Mouse (Mus musculus) spleen, adult 12 weeks (tissue): Measurements from ENCODE around the gene Fam162a.
"Not testable (repeated sequence)": the region's sequence is repeated elsewhere in the genome, so short reads cannot be mapped to it uniquely, and the experiment has no call there.

ENCODE experiments used
- DNase-seq: peaks from one replicate; pipeline ENCODE4 v3.0.0; 2022; ENCODE audit warnings: low spot score

Fam162a gene

DNA sequence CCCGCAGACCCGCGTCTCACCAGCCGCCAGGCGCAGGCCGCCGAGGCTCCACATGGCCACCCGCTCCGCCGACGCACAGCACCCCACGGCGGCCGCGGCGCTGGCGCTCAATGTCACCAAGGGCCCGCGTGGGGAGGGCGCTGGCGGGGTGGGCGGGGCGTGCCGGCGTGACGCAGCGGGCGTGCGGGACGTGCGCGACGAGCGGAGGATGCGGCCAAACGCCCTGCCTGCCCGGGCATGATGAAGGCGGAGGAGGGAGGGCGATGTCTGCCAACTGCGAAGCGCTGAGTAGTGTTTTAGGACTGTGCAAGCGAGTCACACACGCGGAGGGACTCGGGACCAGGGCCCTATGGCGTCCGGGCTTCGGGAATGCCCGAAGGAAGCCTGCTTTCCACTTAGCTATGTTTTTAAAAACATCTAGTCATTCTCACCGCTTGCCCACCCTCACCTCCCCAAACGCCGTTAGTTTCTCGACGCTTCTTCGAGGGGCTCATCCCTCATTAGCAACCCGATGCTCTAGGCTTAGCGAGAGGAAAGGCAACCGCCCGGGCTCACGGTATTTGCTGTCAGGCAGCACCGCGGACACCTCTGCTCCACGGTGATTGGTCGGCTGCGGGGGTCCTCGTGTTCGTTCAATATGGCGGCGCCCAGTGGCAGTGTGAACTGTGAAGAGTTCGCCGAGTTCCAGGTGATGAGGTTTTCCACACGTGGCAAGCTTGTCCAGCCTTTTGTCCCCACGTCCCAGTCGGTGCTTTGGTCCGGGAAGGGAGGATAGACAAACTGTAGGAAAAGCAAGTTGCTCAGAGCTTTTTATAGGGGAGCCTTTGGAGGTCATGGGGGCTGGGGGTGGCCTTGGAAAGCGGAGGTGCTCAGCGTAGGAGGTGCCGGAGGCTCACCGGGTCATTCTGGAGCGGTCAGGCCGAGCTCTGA lies at the start of gene Fam162a, which contains the start of gene Ccdc58:
Gene Fam162a (minus strand): TSS at position 145 of the 930 bp plus-strand sequence.
Gene Ccdc58 (plus strand): TSS at position 236 of the 930 bp plus-strand sequence.
- DNase-seq: peak; percentile 87

DNA sequence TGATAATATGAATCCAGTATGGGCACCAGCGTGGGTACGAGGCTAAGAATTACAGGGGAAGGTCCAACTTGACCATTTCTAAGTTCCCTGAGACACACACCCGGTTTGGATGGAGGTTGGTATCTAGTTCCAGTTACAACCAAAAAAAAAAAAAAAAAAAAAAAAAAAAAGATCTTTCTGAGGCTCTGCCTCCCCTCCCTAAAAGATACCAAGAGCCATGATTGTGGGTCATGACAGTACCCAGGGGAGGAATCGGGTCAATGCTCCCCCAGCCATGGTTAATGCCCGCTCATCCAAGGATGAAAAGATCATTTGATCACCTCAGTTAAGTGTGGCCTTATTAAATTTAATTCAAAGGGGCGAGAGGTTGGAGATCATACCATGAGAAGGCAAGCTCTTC lies 44.4 kb upstream of the Fam162a start:
- DNase-seq: not testable (repeated sequence)

DNA sequence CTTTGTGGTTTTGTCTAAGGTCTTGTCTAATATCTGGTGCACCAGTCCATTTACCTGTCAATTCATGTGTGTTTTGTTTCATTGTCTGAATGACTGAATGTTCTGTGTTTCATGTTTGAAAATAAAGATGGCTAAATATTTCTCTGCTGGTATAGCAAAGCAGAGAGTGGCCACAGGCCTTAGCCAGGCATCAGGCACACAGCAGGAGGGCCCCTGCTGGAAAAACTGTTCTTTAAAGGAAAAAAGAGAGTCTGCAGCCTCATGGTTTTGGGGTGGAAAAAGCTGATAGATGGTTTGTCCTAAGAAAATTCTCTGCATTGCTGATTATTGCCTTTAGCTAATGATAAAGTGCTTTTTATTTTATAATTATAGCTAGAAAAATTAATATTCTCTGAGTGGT lies 40.1 kb upstream of the Fam162a start:
- not testable (repeated sequence) for DNase-seq

DNA sequence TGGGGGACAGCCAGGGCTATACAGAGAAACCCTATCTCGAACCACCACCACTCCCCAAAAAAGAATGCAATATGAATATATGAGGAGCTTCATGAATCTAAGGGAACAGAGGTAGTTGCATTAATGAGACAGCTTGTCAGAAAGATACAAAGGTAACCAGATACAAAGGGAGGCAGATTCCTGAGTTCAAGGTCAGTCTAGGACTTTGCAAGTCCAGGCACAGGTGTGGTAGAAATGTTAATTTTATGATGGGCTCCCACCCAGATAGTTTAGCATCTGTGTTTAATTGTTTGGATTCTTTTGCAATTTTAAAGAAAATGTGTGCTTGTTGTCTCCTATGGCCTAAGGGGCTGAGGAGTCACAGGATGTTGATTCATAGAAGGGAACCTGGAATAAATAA lies 30.8 kb upstream of the Fam162a start:
- DNase-seq: no peak

DNA sequence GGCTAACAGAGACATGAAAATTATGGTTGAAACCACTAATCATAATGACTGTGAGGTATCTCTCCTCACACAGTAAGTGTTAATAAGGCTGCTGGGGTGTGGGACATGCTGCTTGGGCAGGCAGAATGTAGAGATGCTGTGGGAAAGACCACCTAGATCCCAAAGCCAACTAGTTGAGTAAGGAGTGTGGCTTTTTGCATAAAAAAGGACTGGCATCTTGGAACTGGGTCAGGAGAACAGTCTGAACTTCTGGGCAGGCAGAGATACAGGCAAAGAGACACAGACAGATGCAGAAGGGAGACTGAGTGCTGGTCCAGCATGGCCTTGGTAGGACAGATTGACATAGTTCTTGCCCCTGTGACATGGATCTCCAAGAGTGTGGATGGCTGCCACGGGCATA lies 30.1 kb upstream of the Fam162a start:
- DNase-seq: no peak

DNA sequence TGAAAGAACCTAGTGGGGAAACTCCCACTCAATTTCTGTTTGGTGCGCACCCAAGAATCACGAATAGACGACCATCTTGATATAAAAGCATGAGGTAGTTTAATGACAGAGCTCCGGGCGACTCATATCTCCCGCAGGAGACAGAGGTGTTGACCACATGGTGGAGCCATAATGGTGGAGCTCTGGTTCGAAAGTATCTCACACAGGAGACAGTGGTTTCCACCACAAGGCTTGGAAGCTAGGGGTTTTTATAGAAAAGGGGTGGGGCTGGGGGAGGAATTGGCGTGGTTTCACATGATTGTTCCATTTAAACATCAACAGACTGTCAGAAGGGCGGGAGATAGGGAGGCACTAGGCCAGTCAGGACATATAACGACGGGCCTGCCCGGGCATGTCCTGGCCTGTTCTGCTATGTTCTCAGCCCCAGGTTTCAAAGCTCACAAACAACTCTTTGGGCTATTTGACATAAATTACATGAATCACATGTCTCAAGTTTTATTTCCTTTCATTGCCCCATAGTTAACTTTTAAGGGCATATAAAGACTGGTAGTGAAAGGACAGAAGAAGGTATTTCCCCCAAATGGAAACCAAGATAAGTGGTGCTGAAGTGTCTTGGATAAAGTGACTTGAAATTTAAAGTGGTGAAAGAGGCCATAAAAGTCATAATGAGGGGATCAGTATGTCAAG lies 26.6 kb upstream of the Fam162a start:
- DNase-seq: not testable (repeated sequence)

DNA sequence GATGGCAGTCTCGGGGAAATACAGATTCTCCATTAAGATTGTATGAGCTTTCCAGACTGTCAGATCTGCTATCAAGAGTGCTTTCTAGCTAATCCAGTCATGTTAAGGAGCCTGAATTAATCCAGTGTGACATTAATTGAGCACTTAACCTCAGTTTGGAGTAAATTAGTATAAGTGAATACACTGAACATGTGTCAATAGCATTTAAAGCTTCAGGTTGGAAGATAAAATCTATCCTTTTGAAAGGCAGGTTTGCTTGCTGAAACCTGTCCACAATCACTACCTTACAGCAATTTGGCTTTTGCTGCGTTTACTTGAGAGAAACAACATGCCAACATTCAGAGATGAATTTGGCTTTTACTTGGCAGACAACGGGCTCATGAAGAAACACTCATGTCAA lies 22.7 kb upstream of the Fam162a start:
- DNase-seq: no peak

DNA sequence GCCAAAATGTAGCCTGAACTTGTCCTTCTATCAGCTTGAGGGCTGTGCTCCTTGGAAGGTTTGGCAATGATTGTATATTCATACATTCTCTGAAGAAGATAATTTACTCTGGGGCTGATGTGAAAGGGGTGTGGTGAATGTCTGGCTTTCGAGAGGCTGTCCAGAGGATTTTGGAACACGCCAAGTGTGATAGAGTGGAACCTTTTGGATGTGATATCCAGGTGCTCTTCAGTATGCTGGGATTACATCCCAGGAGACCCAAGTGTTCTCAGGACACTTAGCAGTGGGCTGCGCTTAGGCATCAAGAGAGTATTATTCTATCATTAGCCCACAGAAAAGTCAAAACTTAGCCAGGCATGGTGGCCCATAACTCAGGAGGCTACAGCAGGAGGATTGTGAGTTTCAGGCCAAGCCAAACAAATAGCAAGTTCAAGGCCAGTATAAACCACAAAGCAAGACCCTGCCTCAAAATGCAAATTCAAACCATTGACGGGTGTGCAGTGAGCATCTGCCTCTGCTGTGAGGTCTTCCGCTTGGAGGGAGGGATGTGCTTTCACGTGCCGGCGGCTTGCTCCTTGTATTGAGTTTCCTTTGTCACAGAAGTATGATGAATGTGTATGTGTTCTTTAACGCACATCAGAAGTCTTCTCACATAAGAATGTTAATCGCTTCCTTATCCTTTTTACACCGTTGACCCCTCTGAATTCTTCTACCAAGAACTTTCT lies 19.6 kb upstream of the Fam162a start:
- no peak for DNase-seq

DNA sequence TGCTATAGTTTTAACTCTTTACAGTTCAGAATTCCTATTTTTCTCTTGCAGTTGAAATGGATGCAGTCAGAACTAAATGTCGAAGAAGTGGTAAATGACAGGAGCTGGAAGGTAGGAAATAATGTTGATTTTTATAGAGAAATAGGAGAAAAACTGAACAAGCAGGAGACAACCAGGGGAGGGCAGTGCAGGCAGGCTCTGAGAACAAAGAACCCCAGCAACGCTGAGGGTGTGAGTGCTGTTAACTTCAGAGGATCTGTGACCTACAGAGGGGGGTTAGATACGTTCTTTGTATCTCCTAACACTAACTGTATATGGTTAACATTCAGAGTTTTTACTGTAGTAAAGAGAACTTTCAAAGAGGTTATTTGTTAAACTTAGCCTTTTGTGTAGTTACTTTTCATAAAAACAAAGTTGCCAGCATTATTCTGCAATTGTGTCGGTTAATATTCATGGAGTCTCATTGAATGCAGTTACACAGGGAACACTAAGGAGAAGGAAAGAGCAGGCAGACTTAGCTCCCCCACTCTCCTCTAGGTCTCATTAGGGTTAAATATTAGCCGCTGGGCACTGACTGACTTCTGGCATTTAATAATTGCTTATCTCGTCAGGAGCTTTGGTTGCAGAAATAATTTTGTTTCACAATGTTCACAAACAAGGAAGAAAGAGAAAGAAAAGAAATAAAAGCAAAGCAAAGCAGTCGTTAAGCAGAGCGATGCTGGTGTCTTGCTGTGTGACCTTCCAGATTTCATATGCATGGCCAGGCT lies 18.6 kb upstream of the Fam162a start:
- DNase-seq: no peak

DNA sequence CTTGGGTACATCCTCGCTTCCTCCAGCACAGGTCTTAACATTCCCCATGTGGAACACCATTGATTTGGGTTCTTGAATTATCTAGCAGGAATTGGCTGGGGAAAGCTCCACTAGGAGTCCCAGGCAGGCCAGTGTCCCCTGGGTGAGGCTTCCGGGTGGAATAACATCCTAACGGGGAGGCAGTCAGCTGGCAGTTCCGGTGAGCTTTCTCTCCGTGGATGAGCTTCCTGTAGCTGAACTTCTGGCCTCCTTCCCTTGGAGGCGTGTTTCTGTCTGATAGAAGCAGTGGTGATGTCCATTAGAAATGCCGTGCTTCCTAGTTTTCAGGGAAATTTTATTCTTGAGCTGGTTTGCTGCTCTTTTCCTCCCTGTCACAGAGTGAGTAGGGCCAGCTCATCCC lies 17.7 kb upstream of the Fam162a start:
- no peak for DNase-seq

DNA sequence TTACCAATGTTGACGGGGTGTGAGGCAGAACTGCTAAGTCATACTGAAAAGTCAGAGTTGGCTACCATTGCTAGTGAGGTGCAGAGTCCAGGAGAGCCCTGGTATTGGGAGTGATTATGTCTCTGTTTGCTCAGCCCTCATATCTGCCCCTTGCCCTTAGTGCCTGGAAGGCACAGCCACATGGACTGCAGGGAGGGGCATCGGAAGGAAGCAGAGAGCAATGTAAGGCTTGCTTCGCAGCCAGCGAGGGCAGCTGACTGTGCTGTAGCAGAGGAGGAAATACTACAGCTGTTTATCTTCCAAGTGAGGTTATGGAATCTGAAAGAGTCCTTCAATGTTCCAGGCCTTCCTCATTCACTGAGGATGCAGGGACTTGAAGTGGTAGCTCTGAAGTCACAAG lies 16.5 kb upstream of the Fam162a start:
- DNase-seq: no peak

DNA sequence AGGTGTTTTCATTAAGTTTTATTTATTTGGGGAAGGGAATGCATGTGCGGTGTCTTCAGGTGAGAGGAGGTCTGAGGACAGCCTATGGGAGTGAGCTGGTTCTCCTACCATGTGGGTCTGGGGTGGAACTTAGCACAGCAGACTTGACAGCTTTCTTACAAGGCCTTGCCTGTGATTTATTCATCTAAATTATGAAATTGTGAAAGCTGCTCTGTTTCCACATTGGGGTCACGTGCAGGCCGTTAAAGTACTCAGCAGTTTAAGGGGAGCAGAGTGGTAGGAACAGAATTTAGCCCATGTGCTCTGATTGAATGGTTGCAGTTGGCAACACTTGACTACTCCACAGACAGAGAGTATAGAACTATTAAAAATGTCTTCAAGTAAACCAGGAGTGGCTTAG lies 8.5 kb upstream of the Fam162a start:
- DNase-seq: no peak

DNA sequence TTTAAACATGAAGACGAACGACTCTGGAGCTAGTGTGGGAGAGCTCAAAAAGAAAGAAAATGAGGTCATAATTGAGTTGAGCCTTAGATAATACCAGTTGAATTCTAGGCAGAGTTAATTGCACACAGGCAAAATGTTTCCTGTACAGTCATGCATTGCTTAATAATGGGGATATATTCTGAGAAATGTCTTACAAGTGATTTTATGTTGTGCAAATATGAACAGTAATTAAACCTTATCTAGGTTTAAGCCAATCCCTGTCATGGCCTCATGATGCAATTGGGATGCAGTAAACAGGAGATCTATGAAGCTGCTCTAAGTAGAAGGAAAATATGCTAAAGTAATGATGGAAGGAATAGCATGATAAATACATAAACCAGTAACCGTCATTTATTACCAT lies 3.4 kb upstream of the Fam162a start:
- DNase-seq: no peak

DNA sequence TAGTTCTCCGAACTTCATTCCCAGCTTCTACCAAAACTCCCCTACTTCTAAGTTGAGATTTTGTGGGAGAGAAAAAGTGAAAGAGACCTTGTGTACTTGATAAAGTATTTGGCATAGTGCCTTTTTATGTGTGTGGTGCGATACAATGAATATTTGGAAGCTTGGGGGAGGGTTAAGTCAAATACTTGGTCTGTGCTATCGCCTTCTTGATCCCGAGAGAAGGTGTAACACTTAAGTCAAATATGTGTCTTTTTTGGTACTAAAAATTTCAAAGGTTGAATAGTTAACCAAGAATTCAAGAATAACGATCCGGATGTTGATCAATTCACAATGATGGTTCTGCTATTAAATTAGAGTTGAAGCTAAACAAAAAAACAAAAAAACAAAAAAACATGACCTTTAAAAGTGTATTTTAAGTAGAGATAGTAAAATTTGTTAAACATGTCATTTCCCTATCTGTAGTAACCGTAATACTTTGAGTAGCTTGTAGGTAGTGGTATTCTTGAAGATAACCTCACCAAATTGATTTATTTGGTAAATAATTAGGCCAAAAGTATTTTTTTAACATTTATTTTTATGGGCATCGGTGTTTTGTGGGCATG lies 1.1 kb upstream of the Fam162a start:
- no peak for DNase-seq

DNA sequence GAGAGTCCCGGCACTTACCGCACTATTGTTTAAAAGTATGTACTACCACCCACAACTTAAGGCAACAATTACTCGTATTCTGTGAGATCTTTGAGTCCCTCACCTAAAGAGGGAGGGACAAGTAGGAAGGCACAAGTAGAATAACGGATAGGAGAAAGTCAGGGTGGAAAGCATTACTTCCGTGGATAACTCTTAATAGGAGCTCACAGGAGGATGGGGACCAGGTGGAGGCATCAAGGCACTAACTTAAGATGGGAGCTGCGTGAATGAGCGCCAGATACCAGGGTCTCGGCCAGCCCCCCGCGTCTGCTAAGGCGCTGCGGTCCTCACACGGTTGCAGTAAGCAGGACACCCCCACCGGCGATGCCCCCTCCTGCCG lies 334 bp downstream of the Fam162a start:
- DNase-seq: no peak

DNA sequence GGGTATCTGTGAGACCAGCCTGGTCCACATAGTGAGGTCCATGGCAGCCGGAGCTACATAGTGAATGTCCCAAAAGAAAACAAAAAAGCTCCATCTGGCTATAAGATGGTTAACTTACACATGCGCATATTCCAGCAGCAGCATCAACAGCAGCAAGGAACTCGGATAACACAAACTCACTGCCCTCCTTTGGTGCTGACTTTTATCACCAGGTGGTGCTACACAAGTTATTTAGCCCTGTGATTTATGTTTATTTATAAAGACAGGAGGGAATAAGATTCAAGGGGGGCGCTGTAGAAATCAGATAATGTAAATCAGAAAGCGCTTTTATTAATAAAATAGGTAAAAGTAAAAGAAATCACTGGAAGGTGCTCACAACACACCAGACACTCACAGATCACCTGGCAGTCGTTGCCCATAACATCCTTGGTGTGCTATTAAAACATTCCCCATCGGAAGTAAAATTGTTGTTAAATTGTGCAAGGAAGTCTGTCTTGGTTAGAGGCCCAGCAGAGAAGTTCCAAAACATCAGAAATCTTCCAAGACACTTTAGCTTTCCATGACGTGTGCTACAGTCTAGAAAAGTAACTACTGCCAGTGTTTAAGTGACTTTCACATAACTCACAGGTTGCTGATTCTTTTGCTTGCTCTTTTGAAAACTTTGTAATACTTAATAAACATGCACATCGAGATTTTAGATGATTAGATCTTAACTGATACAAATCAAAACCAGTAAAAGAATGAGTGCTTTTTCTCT lies 1.4 kb downstream of the Fam162a start:
- DNase-seq: no peak

DNA sequence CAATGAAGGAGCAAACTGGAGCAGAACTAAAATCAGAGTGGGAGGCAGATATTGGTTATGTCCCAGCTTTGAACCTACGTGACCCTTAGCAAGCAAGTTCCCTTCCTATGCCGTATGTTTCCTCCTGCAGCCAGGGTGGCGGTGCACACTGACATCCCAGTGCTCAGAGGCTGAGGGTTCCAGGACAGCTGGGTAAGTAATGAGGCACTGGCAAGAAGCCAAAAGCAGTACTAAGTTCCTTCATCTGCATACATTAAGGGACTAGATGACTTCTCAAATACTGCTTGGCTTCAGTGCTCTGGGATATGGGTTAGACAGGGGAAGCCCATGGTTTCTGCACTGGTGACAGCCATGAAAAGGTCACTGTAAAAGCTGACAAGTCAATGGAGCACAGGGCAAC lies 3.0 kb downstream of the Fam162a start:
- DNase-seq: no peak

DNA sequence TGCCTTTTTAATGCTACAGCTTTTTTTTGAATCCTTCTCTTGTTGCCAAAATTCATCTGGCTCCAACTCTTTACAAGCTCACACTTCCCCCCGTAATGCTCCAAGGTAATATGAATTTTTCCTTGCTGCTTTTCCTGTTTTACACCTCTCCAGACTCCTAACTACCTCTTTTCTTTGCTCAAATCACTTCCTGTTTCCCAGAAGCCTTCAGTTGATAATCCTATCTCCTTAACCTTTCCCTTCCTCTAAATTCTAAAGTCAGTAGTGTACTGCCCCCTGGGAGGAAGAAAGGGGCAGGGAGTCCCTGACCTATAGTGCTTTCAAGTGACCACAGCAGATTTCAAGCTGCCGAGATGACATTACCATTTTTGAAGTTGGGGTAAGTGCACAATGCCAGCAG lies 3.7 kb downstream of the Fam162a start:
- no peak for DNase-seq

DNA sequence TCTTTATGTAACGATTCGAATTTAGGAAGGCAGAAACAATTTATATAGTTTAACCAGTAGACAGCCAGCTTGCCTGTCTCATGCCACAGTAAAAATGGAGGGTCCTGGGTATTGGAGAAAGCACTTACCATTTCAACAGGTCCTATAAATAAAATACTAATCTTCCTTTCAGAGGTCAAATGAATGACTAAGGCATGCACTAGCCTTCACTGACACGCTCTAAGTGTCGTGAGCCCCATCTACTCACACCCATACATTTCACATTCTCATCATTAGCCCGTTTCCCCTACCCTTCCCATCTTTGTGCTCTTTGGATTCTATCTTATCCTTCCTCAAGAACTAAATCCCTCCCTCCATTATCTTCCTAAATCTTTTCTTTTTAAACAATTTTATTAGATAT lies 6.5 kb downstream of the Fam162a start:
- no peak for DNase-seq

DNA sequence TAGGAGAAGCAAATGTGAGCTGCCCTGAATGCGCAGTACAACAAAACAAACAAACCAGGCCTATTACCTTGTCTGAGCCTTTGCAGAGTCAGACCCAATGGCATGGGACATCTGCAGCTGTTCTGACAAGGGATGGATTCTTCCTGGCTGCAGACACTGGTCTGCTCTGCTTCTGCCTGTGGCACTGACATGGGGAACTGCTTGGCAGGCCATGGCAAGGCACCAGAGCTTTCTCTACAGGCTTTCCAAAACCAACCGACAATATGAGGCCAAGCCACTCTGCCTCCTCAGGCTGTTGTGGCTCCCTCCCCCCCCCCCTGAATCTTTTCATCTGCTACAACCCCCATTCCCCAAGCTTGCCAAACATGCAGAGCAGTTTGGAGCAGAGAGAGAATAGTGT lies 8.1 kb downstream of the Fam162a start:
- no peak for DNase-seq

DNA sequence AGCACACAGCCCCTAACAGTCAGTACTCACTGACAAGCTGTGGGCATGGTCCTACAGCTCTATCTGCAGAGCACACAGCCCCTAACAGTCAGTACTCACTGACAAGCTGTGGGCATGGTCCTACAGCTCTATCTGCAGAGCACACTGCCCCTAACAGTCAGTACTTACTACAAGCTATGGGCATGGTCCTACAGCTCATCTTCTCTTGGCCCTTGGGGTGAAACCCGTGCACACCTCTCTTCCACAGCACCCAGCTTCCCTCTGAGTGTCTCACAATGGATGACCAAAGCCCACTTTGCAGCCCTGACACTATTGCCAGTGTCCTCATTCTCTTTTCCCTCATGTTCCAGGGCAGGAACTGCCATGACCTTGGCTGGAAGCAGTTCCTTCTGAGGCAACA lies 8.9 kb downstream of the Fam162a start:
- not testable (repeated sequence) for DNase-seq
